10 mouse cellular contexts compared by ENCODE assay signal in genomic region chr4:151095207-151095606, GRCm38 (mm10). TPM values are rescaled to one million over a fixed set of nuclear protein-coding genes. Genes with fewer than 3 reads are reported as not detected.
DNase-seq lines count a peak whose midpoint lies in the region; ATAC-seq and TF ChIP-seq lines count a peak whose summit lies in the region.
"Had no signal": no experiment of that assay in that cellular context is flagged by ENCODE, and none has a peak within 500 bp of the region (broad histone marks: within the 10 kb centered on the region; RNA-seq: fewer than 3 reads in every experiment).

No protein-coding gene starts in this region.

- peak overlapping the region; percentile 92 for H3K27ac ChIP-seq in gastrocnemius, adult 2 months
- no peak overlapping the region for H3K27ac ChIP-seq in midbrain, postnatal 0 days (ENCODE audit: low read depth, low read length)
- no peak overlapping the region for H3K27ac ChIP-seq in midbrain, embryonic 13.5 days

- H3K4me3 ChIP-seq in gastrocnemius, adult 2 months: no peak overlapping the region
- H3K4me3 ChIP-seq in midbrain, postnatal 0 days (ENCODE audit: low read depth, low read length): no peak overlapping the region
- H3K4me3 ChIP-seq in midbrain, embryonic 13.5 days (replicated peaks): no peak overlapping the region
- H3K4me3 ChIP-seq: myocyte had no signal

- no peaks in the 10 kb centered on the region for H3K36me3 ChIP-seq in midbrain, postnatal 0 days (ENCODE audit: insufficient read depth, low read length)
- H3K36me3 ChIP-seq in midbrain, embryonic 13.5 days: peaks cover 18% of the 10 kb centered on the region

- WGBS in midbrain, postnatal 0 days: 25% methylated on average over 2 of the region's 2 CpGs
- 32% methylated on average over 2 of the region's 2 CpGs for WGBS in midbrain, embryonic 13.5 days

- H3K4me2 ChIP-seq in midbrain, postnatal 0 days (ENCODE audit: low read depth, low read length, poor library complexity, severe bottlenecking): no peak overlapping the region
- H3K4me2 ChIP-seq in midbrain, embryonic 13.5 days (replicated peaks): no peak overlapping the region

- no peak overlapping the region for H3K9ac ChIP-seq in midbrain, postnatal 0 days (replicated peaks; ENCODE audit: low read length, poor library complexity, severe bottlenecking)
- H3K9ac ChIP-seq in midbrain, embryonic 13.5 days (replicated peaks): no peak overlapping the region

- DNase-seq in gastrocnemius, adult 2 months: no peak
- no peak for DNase-seq in gastrocnemius, postnatal 36 days
- DNase-seq in midbrain, postnatal 0 days (ENCODE audit: low spot score): peak; percentile 64
- peak; percentile 75 to 89 for DNase-seq in cerebellum, postnatal 10 days
- peak; percentile 67 for DNase-seq in kidney, postnatal 10 days
- DNase-seq in testis, postnatal 10 days (ENCODE audit: low spot score): peak; percentile 63
- no peak for DNase-seq in urinary bladder, adult 18-20 months (ENCODE audit: low spot score in 2 of 2)

- no peaks in the 10 kb centered on the region for H3K9me3 ChIP-seq in midbrain, postnatal 0 days (ENCODE audit: low read length)
- no peaks in the 10 kb centered on the region for H3K9me3 ChIP-seq in midbrain, embryonic 13.5 days

- no peaks in the 10 kb centered on the region for H3K27me3 ChIP-seq in midbrain, postnatal 0 days (ENCODE audit: insufficient read depth, low read length)
- no peaks in the 10 kb centered on the region for H3K27me3 ChIP-seq in midbrain, embryonic 13.5 days

- ATAC-seq in midbrain, postnatal 0 days (ENCODE audit: low FRiP score): 0 out of 2 replicates have a peak, but pooled peaks have one; percentile 41
- ATAC-seq in midbrain, embryonic 13.5 days: no peak

- H3K4me1 ChIP-seq in midbrain, postnatal 0 days (ENCODE audit: insufficient read depth, low read length): no peaks in the 10 kb centered on the region
- peaks cover 44% of the 10 kb centered on the region for H3K4me1 ChIP-seq in midbrain, embryonic 13.5 days (replicated peaks)

- intact Hi-C loops in gastrocnemius, adult 2 months (cut with DNase I): no loop called here
- intact Hi-C loops in gastrocnemius, postnatal 36 days (cut with DNase I): no loop called here

- TF ChIP-seq CTCF in gastrocnemius, adult 2 months (IDR thresholded peaks at IDR 0.05): peak; percentile 75
- TF ChIP-seq CTCF in midbrain, postnatal 0 days (IDR thresholded peaks at IDR 0.05): peak; percentile 82

RNA-seq across cellular contexts. Expression of gene Gm13090, which starts 5.8 kb away (rescaled TPM):
- not detected for total RNA-seq in gastrocnemius, adult 2 months (2021)
- total RNA-seq in gastrocnemius, postnatal 36 days (2021): not detected
- not detected in 2 replicates for total RNA-seq in midbrain, postnatal 0 days (2014; rRNA removed)
- not detected in 2 replicates for polyA plus RNA-seq in midbrain, postnatal 0 days (2015; fragmentation: Nextera tagmentation; extraction: Ambion mirVana)
- polyA plus RNA-seq in midbrain, embryonic 13.5 days (2015; fragmentation: Nextera tagmentation; extraction: Ambion mirVana): 0.22 TPM in 1 of 2 replicates, not detected in the other
- polyA plus RNA-seq: large intestine, adult 2 months; myocyte had no signal

RNA-seq across cellular contexts. Expression of gene Vamp3, which starts 37.4 kb away (rescaled TPM):
- 10 to 100 TPM; 53.8 to 56.3 TPM for total RNA-seq in gastrocnemius, adult 2 months (2021)
- total RNA-seq in gastrocnemius, postnatal 36 days (2021): 10 to 100 TPM; 48.7 to 49.6 TPM
- total RNA-seq in midbrain, postnatal 0 days (2014; rRNA removed): 34.6 and 43.6 TPM in 2 replicates
- 42.1 and 43.5 TPM in 2 replicates for polyA plus RNA-seq in midbrain, postnatal 0 days (2015; fragmentation: Nextera tagmentation; extraction: Ambion mirVana)
- polyA plus RNA-seq in midbrain, embryonic 13.5 days (2015; fragmentation: Nextera tagmentation; extraction: Ambion mirVana): 60.7 and 62.1 TPM in 2 replicates

RNA-seq across cellular contexts. Expression of gene Per3, which starts 50.7 kb away (rescaled TPM):
- 1 to 10 TPM; 3.6 to 9.3 TPM for total RNA-seq in gastrocnemius, adult 2 months (2021)
- 10 to 100 TPM in 1 of 2 experiments, 1 to 10 TPM in 1; 7.9 to 12.9 TPM for total RNA-seq in gastrocnemius, postnatal 36 days (2021)
- total RNA-seq in midbrain, postnatal 0 days (2014; rRNA removed): 4.3 and 6.5 TPM in 2 replicates
- polyA plus RNA-seq in midbrain, postnatal 0 days (2015; fragmentation: Nextera tagmentation; extraction: Ambion mirVana): 4.0 and 4.5 TPM in 2 replicates
- polyA plus RNA-seq in midbrain, embryonic 13.5 days (2015; fragmentation: Nextera tagmentation; extraction: Ambion mirVana): 2.9 and 3.0 TPM in 2 replicates

Comparison
In these comparisons a context has a peak if more than half of its experiments do, and no peak if none do; other contexts are left out.
1. DNase-seq: peak in midbrain, postnatal 0 days (single experiment), cerebellum, postnatal 10 days (2 of 2), kidney, postnatal 10 days (single experiment) and testis, postnatal 10 days (single experiment); none in gastrocnemius, adult 2 months (single experiment), gastrocnemius, postnatal 36 days (0 of 2) and urinary bladder, adult 18-20 months (0 of 2).